Mouse (Mus musculus): ENCODE measurements around the gene Lzts2. TPM values are rescaled to one million over a fixed set of nuclear protein-coding genes. Genes with fewer than 3 reads are reported as not detected.
"Not testable (repeated sequence)": the region's sequence is repeated elsewhere in the genome, so short reads cannot be mapped to it uniquely, and the experiment has no call there.

Lzts2 gene
- polyA plus RNA-seq, 1 experiment from 2014 or later = 42.2 TPM

- Histone ChIP-seq H3K9me3 (ENCODE audit: control insufficient read depth, low read length) (no peaks in the 10 kb centered on the region), H3K27me3 (ENCODE audit: control insufficient read depth, insufficient read depth, low read length) (peaks cover 14% of the 10 kb centered on the region), H3K36me3 (ENCODE audit: control insufficient read depth, insufficient read depth, low read length) (no peaks in the 10 kb centered on the region), H3K4me3 (ENCODE audit: control insufficient read depth in 1 of 2, insufficient read depth in 1 of 2, low read depth in 1 of 2, low read length in 2 of 2) (no peak overlapping the region), H3K4me1 (ENCODE audit: control insufficient read depth in 2 of 2, insufficient read depth in 2 of 2, low read length in 2 of 2) (peaks cover 5 to 13% of the 10 kb centered on the region in 2 experiments; a peak in 2 of 4 replicates), H3K9ac (ENCODE audit: low read length) (no peak overlapping the region), H3K27ac (replicated peaks in 1 of 2; ENCODE audit: control insufficient read depth in 1 of 2, insufficient read depth in 1 of 2, low read depth in 2 of 2, low read length in 2 of 2) (no peak overlapping the region), H3K4me2 (ENCODE audit: low read length) (no peak overlapping the region)
- no peak for ATAC-seq (ENCODE audit: insufficient number of reproducible peaks, insufficient read depth, low FRiP score, low read depth)
- WGBS = 29% methylated on average over 16 of the region's 16 CpGs
Observed at GRCm38 (mm10) chr19:45036867-45037266, 22.7 kb downstream of the Lzts2 start.

DNA sequence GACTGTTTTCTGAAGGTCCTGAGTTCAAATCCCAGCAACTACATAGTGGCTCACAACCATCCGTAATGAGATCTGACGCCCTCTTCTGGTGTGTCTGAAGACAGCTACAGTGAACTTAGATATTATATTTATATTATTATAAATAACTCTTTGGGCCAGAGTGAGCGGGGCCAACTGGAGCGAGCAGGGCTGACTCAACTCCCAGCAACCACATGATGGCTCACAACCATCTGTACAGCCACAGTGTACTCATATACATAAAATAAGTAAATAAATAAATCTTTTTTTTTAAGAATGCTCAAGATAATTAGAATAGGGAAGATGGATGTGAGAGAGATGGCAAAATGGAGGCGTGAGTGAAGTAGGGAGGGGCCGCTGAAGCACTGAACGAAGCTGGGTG, 24.0 kb downstream of the Lzts2 start:
- H3K9me3 ChIP-seq (ENCODE audit: control insufficient read depth, low read length); ATAC-seq (ENCODE audit: insufficient number of reproducible peaks, insufficient read depth, low FRiP score, low read depth); H3K27ac ChIP-seq (replicated peaks in 1 of 2; ENCODE audit: control insufficient read depth in 1 of 2, insufficient read depth in 1 of 2, low read depth in 2 of 2, low read length in 2 of 2); H3K4me1 ChIP-seq (ENCODE audit: control insufficient read depth in 2 of 2, insufficient read depth in 2 of 2, low read length in 2 of 2); H3K36me3 ChIP-seq (ENCODE audit: control insufficient read depth, insufficient read depth, low read length); H3K4me2 ChIP-seq (ENCODE audit: low read length); H3K9ac ChIP-seq (ENCODE audit: low read length); H3K4me3 ChIP-seq (ENCODE audit: control insufficient read depth in 1 of 2, insufficient read depth in 1 of 2, low read depth in 1 of 2, low read length in 2 of 2): not testable (repeated sequence)
- 86% methylated on average over 7 of the region's 7 CpGs for WGBS
- H3K27me3 ChIP-seq (ENCODE audit: control insufficient read depth, insufficient read depth, low read length) = peaks cover 17% of the 10 kb centered on the region

GRCm38 (mm10) chr19:45040214-45040613, 26.0 kb downstream of the Lzts2 start:
- Histone ChIP-seq H3K36me3 (ENCODE audit: control insufficient read depth, insufficient read depth, low read length) (no peaks in the 10 kb centered on the region), H3K9ac (ENCODE audit: low read length) (no peak overlapping the region), H3K4me2 (ENCODE audit: low read length) (no peak overlapping the region), H3K27ac (replicated peaks in 1 of 2; ENCODE audit: control insufficient read depth in 1 of 2, insufficient read depth in 1 of 2, low read depth in 2 of 2, low read length in 2 of 2) (no peak overlapping the region), H3K4me1 (ENCODE audit: control insufficient read depth in 2 of 2, insufficient read depth in 2 of 2, low read length in 2 of 2) (no peaks in the 10 kb centered on the region), H3K27me3 (ENCODE audit: control insufficient read depth, insufficient read depth, low read length) (peaks cover 37% of the 10 kb centered on the region), H3K9me3 (ENCODE audit: control insufficient read depth, low read length) (no peaks in the 10 kb centered on the region), H3K4me3 (ENCODE audit: control insufficient read depth in 1 of 2, insufficient read depth in 1 of 2, low read depth in 1 of 2, low read length in 2 of 2) (no peak overlapping the region)
- WGBS = 32% methylated on average over 13 of the region's 13 CpGs
- no peak for ATAC-seq (ENCODE audit: insufficient number of reproducible peaks, insufficient read depth, low FRiP score, low read depth)

DNA sequence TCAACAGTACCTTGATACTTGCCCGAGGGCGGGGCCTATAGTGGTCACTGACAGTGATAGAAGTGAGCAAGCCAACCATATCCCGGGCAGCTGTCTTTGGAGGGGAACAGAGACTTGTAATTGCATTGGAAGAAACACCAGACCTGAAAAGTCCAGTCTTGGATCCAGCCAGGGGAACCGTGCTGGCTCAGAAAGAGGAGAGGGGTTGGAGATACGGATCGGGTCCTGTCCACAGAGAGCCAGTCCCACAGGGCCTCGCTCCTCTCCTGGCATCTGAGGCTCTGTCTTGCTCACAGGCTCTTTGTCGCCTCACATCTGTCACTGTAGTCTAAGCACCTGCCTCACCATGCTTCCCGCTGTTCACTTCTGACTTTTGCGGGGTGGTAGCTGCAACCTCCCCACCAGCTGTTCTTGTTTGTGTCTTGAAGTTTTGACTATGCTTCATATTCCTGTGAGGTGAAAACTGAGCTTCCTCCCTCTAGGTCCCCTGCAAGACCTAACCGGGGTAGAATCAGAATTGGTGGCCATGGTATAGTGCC, 30.2 kb downstream of the Lzts2 start:
- Histone ChIP-seq H3K27ac (replicated peaks in 1 of 2; ENCODE audit: control insufficient read depth in 1 of 2, insufficient read depth in 1 of 2, low read depth in 2 of 2, low read length in 2 of 2) (no peak overlapping the region), H3K9me3 (ENCODE audit: control insufficient read depth, low read length) (no peaks in the 10 kb centered on the region), H3K4me3 (ENCODE audit: control insufficient read depth in 1 of 2, insufficient read depth in 1 of 2, low read depth in 1 of 2, low read length in 2 of 2) (no peak overlapping the region), H3K4me2 (ENCODE audit: low read length) (no peak overlapping the region), H3K9ac (ENCODE audit: low read length) (no peak overlapping the region), H3K36me3 (ENCODE audit: control insufficient read depth, insufficient read depth, low read length) (peaks cover 5% of the 10 kb centered on the region; the same call in 1 of the 2 replicates), H3K4me1 (ENCODE audit: control insufficient read depth in 2 of 2, insufficient read depth in 2 of 2, low read length in 2 of 2) (peaks cover 7 to 21% of the 10 kb centered on the region in 2 experiments), H3K27me3 (ENCODE audit: control insufficient read depth, insufficient read depth, low read length) (peaks cover 46% of the 10 kb centered on the region)
- no peak for ATAC-seq (ENCODE audit: insufficient number of reproducible peaks, insufficient read depth, low FRiP score, low read depth)
- 51% methylated on average over 11 of the region's 11 CpGs for WGBS

- no peak overlapping the region for H3K4me2 ChIP-seq (ENCODE audit: low read length)
- no peak overlapping the region for H3K27ac ChIP-seq (replicated peaks in 1 of 2; ENCODE audit: control insufficient read depth in 1 of 2, insufficient read depth in 1 of 2, low read depth in 2 of 2, low read length in 2 of 2)
- peaks cover 42% of the 10 kb centered on the region for H3K27me3 ChIP-seq (ENCODE audit: control insufficient read depth, insufficient read depth, low read length)
- ATAC-seq (ENCODE audit: insufficient number of reproducible peaks, insufficient read depth, low FRiP score, low read depth) = no peak
- peaks cover 7 to 21% of the 10 kb centered on the region in 2 experiments for H3K4me1 ChIP-seq (ENCODE audit: control insufficient read depth in 2 of 2, insufficient read depth in 2 of 2, low read length in 2 of 2)
- H3K9me3 ChIP-seq (ENCODE audit: control insufficient read depth, low read length) = no peaks in the 10 kb centered on the region
- H3K4me3 ChIP-seq (ENCODE audit: control insufficient read depth in 1 of 2, insufficient read depth in 1 of 2, low read depth in 1 of 2, low read length in 2 of 2) = no peak overlapping the region
- 32% methylated on average over 15 of the region's 15 CpGs for WGBS
- H3K9ac ChIP-seq (ENCODE audit: low read length) = no peak overlapping the region
- H3K36me3 ChIP-seq (ENCODE audit: control insufficient read depth, insufficient read depth, low read length) = peaks cover 10% of the 10 kb centered on the region
Observed at GRCm38 (mm10) chr19:45045236-45045635, 31.0 kb downstream of the Lzts2 start.

GRCm38 (mm10) chr19:45045651-45046050, 31.4 kb downstream of the Lzts2 start, which contains the start of gene Pdzd7:
Gene Pdzd7 (minus strand): TSS chr19:45045717.
- no peak for ATAC-seq (ENCODE audit: insufficient number of reproducible peaks, insufficient read depth, low FRiP score, low read depth)
- Histone ChIP-seq H3K9ac (ENCODE audit: low read length) (peak within 1 kb of the TSS; percentile 80; the same call in 1 of the 2 replicates), H3K36me3 (ENCODE audit: control insufficient read depth, insufficient read depth, low read length) (peaks cover 14% of the 10 kb centered on the region), H3K27me3 (ENCODE audit: control insufficient read depth, insufficient read depth, low read length) (peaks cover 38% of the 10 kb centered on the region), H3K9me3 (ENCODE audit: control insufficient read depth, low read length) (no peaks in the 10 kb centered on the region), H3K4me3 (ENCODE audit: control insufficient read depth in 1 of 2, insufficient read depth in 1 of 2, low read depth in 1 of 2, low read length in 2 of 2) (peak within 1 kb of the TSS; percentile 56 to 59), H3K4me1 (ENCODE audit: control insufficient read depth in 2 of 2, insufficient read depth in 2 of 2, low read length in 2 of 2) (peaks cover 7 to 21% of the 10 kb centered on the region in 2 experiments), H3K4me2 (ENCODE audit: low read length) (peak within 1 kb of the TSS; percentile 79), H3K27ac (replicated peaks in 1 of 2; ENCODE audit: control insufficient read depth in 1 of 2, insufficient read depth in 1 of 2, low read depth in 2 of 2, low read length in 2 of 2) (no peak within 1 kb of the TSS)
- WGBS = 71% methylated on average over 5 of the region's 5 CpGs

GRCm38 (mm10) chr19:45046523-45047321, 32.5 kb downstream of the Lzts2 start:
- H3K36me3 ChIP-seq (ENCODE audit: control insufficient read depth, insufficient read depth, low read length) = peaks cover 20% of the 10 kb centered on the region
- no peak for ATAC-seq (ENCODE audit: insufficient number of reproducible peaks, insufficient read depth, low FRiP score, low read depth)
- 1% methylated on average over 34 of the region's 34 CpGs for WGBS
- peaks cover 7 to 21% of the 10 kb centered on the region in 2 experiments for H3K4me1 ChIP-seq (ENCODE audit: control insufficient read depth in 2 of 2, insufficient read depth in 2 of 2, low read length in 2 of 2)
- H3K27ac ChIP-seq (replicated peaks in 1 of 2; ENCODE audit: control insufficient read depth in 1 of 2, insufficient read depth in 1 of 2, low read depth in 2 of 2, low read length in 2 of 2) = peak overlapping the region; percentile 88 to 91; a peak in 3 of 4 replicates
- H3K9me3 ChIP-seq (ENCODE audit: control insufficient read depth, low read length) = no peaks in the 10 kb centered on the region
- peak overlapping the region; percentile 80 for H3K9ac ChIP-seq (ENCODE audit: low read length)
- H3K4me2 ChIP-seq (ENCODE audit: low read length) = peak overlapping the region; percentile 79
- peak overlapping the region; percentile 56 to 59 for H3K4me3 ChIP-seq (ENCODE audit: control insufficient read depth in 1 of 2, insufficient read depth in 1 of 2, low read depth in 1 of 2, low read length in 2 of 2)
- peaks cover 33% of the 10 kb centered on the region for H3K27me3 ChIP-seq (ENCODE audit: control insufficient read depth, insufficient read depth, low read length)

All from heart, embryonic 14.5 days (tissue).